Mouse (Mus musculus) layer of hippocampus, adult 18-20 months (tissue): Measurements from ENCODE around the gene Prkca. TPM values are rescaled to one million over a fixed set of nuclear protein-coding genes. Genes with fewer than 3 reads are reported as not detected.

Source experiments
- DNase-seq, 2 experiments: peaks; one replicate each; pipeline ENCODE4 v3.0.0; 2022; ENCODE audit warnings: low spot score in 2 of 2
- total RNA-seq, 2 experiments: library from RNA; stranded (reverse); gene quantifications; 2 replicates each; pipeline ENCODE4 v1.2.3; 2021

Gene Prkca
- total RNA-seq, 2 experiments from 2014 or later: 222 to 240 TPM

GRCm38 (mm10) chr11:108025726-108026425 lies 317.9 kb downstream of the Prkca start:
- DNase-seq: peak; percentile 37 to 72

- DNase-seq: peak; percentile 88 to 94
Measured at GRCm38 (mm10) chr11:108023188-108023587, 320.5 kb downstream of the Prkca start.

- peak; percentile 27 to 54 for DNase-seq
Measured at GRCm38 (mm10) chr11:108020889-108021288, 322.8 kb downstream of the Prkca start.

- DNase-seq: no peak
Measured at GRCm38 (mm10) chr11:108015284-108015683, 328.4 kb downstream of the Prkca start.

- DNase-seq: no peak
Measured at GRCm38 (mm10) chr11:108013390-108013789, 330.3 kb downstream of the Prkca start.

- DNase-seq: no peak
Measured at GRCm38 (mm10) chr11:108010465-108010864, 333.3 kb downstream of the Prkca start.

- no peak for DNase-seq
Measured at GRCm38 (mm10) chr11:107998891-107999290, 344.8 kb downstream of the Prkca start.

GRCm38 (mm10) chr11:107996896-107997670 lies 346.6 kb downstream of the Prkca start:
- peak in 1 of 2 experiments; percentile 56 for DNase-seq

GRCm38 (mm10) chr11:107994487-107994886 lies 349.2 kb downstream of the Prkca start:
- DNase-seq: peak in 1 of 2 experiments; percentile 85

GRCm38 (mm10) chr11:107993792-107994191 lies 349.9 kb downstream of the Prkca start:
- DNase-seq: no peak

- DNase-seq: no peak
Measured at GRCm38 (mm10) chr11:107992500-107992899, 351.2 kb downstream of the Prkca start.

- DNase-seq: no peak
Measured at GRCm38 (mm10) chr11:107991990-107992389, 351.7 kb downstream of the Prkca start.

GRCm38 (mm10) chr11:107989241-107989640 lies 354.5 kb downstream of the Prkca start:
- no peak for DNase-seq

- DNase-seq: no peak
Measured at GRCm38 (mm10) chr11:107985941-107986340, 357.8 kb downstream of the Prkca start.

GRCm38 (mm10) chr11:107983883-107984282 lies 359.8 kb downstream of the Prkca start:
- DNase-seq: no peak

- no peak for DNase-seq
Measured at GRCm38 (mm10) chr11:107983224-107983623, 360.5 kb downstream of the Prkca start.

GRCm38 (mm10) chr11:107982225-107982896 lies 361.4 kb downstream of the Prkca start:
- DNase-seq: peak; percentile 49 to 78

GRCm38 (mm10) chr11:107979497-107980174 lies 364.1 kb downstream of the Prkca start:
- DNase-seq: no peak

GRCm38 (mm10) chr11:107969943-107970342 lies 373.8 kb downstream of the Prkca start:
- no peak for DNase-seq

GRCm38 (mm10) chr11:107968147-107968546 lies 375.6 kb downstream of the Prkca start:
- no peak for DNase-seq

GRCm38 (mm10) chr11:107966229-107966628 lies 377.5 kb downstream of the Prkca start:
- DNase-seq: no peak
